Mouse (Mus musculus) Muller cell, postnatal 12 days (primary cell): ENCODE data around the gene Klf7.
A peak's percentile ranks its signal among the peaks of the same experiment; 100 is the strongest.

Source experiments
- DNase-seq: peaks from one replicate; pipeline ENCODE4 v3.0.0-alpha.2; 2015; ENCODE audit errors: inconsistent ontology term

The Klf7 gene

GRCm38 (mm10) chr1:64032502-64033231 lies 89.4 kb downstream of the Klf7 start:
- no peak for DNase-seq

DNA sequence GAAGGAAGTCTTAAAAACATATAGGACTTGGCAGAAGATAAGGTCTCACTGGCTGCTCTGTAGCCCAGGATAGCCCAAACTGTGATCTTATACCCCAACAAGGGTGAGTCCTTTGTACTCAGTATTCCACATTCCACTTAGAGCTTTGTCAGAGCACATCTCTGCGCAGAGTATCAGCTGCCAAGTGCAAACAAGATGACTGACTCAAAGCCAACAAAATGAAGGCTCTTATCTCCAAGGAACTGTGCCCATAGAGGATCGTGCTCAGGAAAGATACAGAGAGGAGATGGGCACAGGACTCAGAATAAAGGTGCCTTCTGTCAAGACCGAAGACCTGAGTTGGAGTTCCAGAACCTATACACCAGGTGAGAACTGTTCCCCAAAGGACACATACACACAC lies 100.1 kb downstream of the Klf7 start:
- no peak for DNase-seq

- peak; percentile 96 for DNase-seq
Observed at GRCm38 (mm10) chr1:64020672-64021635, 101.1 kb downstream of the Klf7 start.

DNA sequence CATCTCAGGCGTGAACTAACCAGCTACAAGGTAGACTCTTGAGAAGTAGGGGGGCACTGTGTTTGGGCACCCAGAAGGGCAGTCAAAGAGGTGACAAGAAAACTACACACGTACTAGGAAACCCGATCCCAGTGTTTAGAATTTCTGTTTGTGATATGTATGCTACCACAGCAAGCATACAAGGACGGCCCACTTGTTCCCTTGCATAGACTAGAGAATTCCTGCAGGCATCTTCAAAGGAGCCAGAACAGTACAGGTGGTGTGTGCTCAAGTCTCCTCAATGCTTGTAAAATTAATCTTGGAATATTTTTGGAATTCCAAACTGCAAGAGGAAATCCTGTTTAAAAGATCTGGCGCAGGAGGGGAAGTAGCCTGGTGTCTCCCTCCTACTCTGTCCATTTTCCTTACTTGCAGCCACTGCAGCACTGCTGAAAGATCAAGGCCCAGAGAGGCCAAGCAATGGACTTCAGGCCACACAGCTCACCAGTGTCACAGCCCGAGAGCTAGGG lies 102.9 kb downstream of the Klf7 start:
- no peak for DNase-seq

DNA sequence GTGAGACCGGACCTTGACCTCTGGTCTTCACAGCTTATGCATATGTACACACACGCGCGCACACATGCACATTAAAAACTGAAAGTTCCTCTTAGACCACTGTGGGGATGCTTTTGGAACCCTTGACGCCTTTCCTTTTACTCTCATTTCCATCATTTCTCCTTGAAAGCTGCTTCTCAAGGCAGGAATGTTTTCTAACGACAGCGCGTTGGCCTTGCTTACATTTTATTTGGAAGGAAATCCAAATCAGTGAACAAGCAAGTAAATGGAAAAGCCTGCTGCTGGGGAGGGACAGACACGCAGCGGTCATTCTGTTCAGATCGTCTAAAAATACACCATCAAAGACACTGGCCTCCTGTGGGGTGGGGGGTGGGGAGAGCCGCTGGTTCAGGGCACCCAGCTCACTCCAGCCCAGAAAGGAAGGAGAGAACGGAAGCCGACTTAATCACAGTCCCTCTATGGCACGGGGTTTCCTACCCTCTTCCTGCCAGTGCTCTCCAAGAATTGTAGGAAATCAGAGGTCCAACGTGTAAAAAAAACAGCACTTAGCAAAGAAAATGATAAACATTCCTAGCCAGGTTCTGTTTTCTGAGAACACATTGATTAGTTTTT lies 103.5 kb downstream of the Klf7 start:
- no peak for DNase-seq

GRCm38 (mm10) chr1:64014091-64014490 lies 108.0 kb downstream of the Klf7 start:
- DNase-seq: no peak

DNA sequence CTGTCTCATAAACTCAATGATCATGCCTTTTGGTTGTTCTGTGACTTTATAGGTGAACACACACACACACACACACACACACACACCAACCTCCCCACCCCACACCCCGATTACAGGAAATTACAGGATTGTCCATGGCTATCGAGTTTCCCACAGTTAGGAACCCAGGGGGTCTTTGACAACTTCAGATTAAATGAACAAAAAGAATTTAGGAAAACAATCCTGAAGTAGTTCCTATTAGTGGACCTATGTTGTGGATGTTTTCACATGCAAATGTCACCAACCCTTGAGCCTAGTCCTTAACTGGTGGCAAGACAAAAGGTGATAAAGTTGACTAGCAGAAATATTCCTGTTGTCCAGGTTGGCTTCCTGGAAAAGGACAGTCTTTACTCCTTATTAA lies 113.1 kb downstream of the Klf7 start:
- no peak for DNase-seq

- DNase-seq: no peak
Observed at GRCm38 (mm10) chr1:64008031-64008430, 114.1 kb downstream of the Klf7 start.

GRCm38 (mm10) chr1:64005194-64005593 lies 116.9 kb downstream of the Klf7 start:
- DNase-seq: peak; percentile 51

- no peak for DNase-seq
Observed at GRCm38 (mm10) chr1:64003525-64004291, 118.4 kb downstream of the Klf7 start.

DNA sequence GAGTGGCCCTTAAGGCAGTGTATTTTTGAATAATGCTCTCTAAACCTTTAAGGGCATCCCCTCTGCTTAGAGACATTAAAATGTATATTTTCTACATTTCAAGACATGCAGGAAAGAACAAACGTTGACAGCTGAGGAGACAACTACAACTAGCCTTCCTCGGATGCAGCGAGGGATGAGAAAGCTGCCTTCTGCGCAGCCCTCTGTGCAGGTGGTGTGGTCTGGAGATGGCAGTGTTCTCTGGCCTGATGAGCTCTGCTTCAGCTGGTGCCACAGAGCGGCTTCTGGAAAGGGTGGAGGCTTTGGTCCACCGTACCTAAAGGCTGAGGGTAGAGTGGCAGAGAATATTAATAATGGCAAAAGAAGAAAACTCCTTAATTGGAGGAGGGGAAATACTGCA lies 120.0 kb downstream of the Klf7 start:
- no peak for DNase-seq

DNA sequence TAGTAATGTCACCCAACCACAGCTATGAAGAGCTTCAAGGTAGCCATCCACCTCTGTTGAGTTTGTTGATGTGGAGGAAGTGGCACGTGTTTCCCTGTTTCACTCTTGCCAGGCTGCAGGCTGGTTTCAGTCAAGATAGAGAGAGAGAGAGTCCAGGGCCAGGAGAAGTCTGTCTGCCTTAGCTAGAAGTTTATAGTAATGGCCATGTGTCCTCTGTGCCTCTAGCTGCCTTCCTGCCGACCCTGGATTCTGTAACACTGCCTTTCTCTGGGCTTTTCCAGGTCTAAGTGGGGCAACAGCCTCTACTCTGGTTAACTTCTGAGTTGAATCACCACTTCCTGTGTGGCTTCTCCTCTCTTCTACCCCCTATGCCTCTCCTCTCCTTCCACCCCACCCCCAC lies 121.5 kb downstream of the Klf7 start:
- no peak for DNase-seq

DNA sequence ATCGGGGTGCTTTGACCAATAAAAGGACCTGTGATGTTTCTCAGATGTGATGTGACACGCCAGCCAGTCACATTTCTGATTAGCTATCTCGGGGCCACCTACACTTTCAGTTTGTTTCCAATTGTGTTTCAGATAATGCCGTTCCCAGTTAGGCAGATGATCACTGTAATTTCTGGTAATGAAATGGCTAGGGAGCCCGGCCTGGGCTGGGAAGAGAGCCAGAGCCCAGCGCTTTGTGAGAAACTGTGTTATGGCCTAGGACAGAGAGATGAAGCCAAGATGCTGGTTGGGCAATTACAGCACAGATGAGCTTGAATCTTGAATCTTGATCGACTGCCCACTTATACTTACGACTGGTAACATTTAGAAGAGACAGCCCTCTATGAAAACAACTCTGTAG lies 122.6 kb downstream of the Klf7 start:
- peak; percentile 91 for DNase-seq

- peak; percentile 78 for DNase-seq
Observed at GRCm38 (mm10) chr1:63998901-63999300, 123.2 kb downstream of the Klf7 start.

DNA sequence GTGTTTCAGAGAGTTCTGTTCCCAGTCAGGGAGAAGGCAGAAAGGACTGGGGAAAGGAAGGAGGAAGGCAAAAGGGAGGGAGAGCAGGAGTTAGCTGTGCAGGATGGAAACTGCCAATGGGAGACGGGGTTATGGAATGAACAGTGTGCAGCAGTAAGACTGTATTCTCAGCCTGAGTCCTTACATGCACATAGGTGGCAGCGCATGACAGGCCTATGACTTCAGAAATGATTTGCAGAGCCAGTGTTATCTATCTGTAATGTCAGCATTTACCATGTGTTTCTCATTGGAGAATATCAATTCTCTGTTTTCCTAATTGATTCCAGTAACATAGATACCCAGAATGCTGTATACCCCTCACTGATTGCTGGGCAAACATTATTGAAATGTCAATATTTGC lies 123.9 kb downstream of the Klf7 start:
- no peak for DNase-seq

- DNase-seq: no peak
Observed at GRCm38 (mm10) chr1:63995828-63996227, 126.3 kb downstream of the Klf7 start.

DNA sequence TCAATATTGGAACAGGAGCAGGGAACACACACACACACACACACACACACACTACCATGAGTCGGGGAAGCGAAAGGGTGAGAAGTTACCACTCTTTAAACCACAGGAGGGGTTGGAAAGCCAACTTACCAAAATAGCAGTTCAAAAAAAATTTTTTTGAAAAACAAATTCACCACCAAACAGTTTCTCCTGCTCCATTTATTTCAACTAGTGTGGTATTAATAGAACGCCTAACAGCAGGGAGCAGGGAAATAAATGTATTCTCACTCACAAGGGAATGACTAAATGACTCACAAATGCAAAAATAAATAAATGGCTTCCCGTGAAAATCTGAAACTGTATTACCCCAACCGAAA lies 127.0 kb downstream of the Klf7 start:
- DNase-seq: no peak

DNA sequence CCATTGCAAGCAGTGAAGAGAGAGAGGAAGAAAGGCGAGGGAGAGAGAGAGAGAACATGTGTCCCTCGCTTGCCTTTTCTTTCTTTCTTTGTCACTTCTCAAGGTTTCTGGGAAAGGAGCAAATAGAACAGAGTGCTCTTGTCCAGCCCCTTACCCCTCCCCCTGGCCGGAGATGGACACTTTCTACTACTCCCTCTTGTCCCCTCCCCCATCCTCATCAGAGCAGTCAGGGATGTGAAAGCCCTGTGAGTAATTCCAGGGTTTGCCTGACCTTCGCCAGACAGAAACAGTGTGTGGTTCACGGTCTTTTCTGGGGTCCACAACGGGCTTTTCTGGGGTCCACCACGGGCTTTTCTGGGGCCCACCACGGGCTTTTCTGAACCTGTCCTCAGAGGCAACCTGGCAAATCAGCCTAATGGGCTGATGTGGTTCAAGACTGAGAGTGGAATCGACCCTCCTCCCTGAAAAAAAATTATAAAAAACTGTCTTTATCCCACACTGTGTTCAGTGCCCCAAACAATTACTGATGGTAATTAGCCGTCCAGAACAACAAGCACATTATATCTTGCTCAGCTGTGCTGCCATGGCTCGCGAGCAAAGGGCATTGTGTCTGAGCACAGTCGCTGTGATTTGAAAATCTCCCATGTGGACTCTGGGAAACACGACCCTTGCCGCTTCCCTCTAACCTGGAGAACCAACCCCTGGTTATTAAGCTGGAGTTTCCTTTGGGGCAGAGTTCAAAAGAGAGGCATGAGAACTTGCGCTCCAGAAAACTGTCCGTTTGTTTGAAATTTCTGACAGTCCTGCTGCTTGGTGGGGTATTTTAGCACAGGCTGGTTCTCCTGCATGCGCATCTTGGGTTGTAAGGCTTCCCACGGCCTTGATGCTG lies 127.6 kb downstream of the Klf7 start:
- peak; percentile 54 for DNase-seq

GRCm38 (mm10) chr1:63992506-63992905 lies 129.6 kb downstream of the Klf7 start:
- no peak for DNase-seq

DNA sequence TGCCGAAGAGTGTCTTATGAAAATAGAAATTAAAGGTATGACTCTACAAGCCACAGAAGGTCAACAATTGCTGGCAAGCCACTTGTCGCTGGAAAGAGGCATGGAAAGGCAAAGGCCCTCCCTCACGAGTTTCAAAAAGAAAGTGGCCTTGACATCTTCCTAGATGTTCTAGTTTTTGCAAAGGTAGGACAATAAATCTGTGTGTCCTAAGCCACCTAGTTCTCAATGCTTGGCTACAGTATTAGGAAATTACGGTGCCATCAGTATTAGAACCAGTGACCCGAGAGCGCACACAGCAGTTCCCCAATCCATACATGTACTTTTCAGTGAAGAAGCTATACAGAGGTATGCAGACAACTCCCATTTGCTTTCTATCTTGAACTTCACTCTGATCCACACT lies 131.7 kb downstream of the Klf7 start:
- no peak for DNase-seq

GRCm38 (mm10) chr1:63980733-63981132 lies 141.3 kb downstream of the Klf7 start:
- DNase-seq: no peak
